Mouse (Mus musculus) hindbrain, postnatal 0 days (tissue): ENCODE data around the gene Hyal1. TPM values are rescaled to one million over a fixed set of nuclear protein-coding genes. Genes with fewer than 3 reads are reported as not detected.

Experiments
- ATAC-seq: fragments of 200-750 bp; cut with Nextera tagmentation; 2 replicates; pipeline ENCODE4 v1.8.0; 2017; ENCODE audit warnings: mild to moderate bottlenecking, moderate TSS enrichment, moderate library complexity
- DNase-seq: peaks from one replicate; pipeline ENCODE4 v3.0.0-alpha.2; 2015; ENCODE audit warnings: low spot score
- H3K27ac ChIP-seq: fragments of 300-500 bp; sonication (generic); 2 replicates; pipeline ENCODE4 v1.5.1; 2014; ENCODE audit warnings: mild to moderate bottlenecking
- H3K27me3 ChIP-seq: fragments of 300-500 bp; sonication (generic); 2 replicates; pipeline ENCODE4 v1.6.1; 2014; ENCODE audit warnings: low read length, mixed read lengths; ENCODE audit not compliant: insufficient read depth
- H3K36me3 ChIP-seq: fragments of 300-500 bp; sonication (generic); 2 replicates; pipeline ENCODE4 v1.6.1; 2014; ENCODE audit warnings: low read length, mixed read lengths; ENCODE audit not compliant: insufficient read depth
- H3K4me1 ChIP-seq: fragments of 300-500 bp; sonication (generic); 2 replicates; pipeline ENCODE4 v1.6.1; 2014; ENCODE audit warnings: antibody characterized with exemption, low read length, mixed read lengths; ENCODE audit not compliant: insufficient read depth
- H3K4me2 ChIP-seq: fragments of 300-500 bp; sonication (generic); 2 replicates; pipeline ENCODE4 v1.6.1; 2014; ENCODE audit warnings: low read depth, mild to moderate bottlenecking, low read length, moderate library complexity, mixed read lengths
- H3K4me3 ChIP-seq: fragments of 300-500 bp; sonication (generic); 2 replicates; pipeline ENCODE4 v1.5.1; 2014; ENCODE audit warnings: low read length
- H3K9ac ChIP-seq: fragments of 300-500 bp; sonication (generic); replicated peaks from 2 replicates; pipeline ENCODE4 v1.6.1; 2014; ENCODE audit warnings: mild to moderate bottlenecking, low read length, moderate library complexity, mixed read lengths
- H3K9me3 ChIP-seq: fragments of 300-500 bp; sonication (generic); 2 replicates; pipeline ENCODE4 v1.6.1; 2016; ENCODE audit warnings: low read length, mixed read lengths
- CTCF ChIP-seq: IDR thresholded peaks from 2 replicates; pipeline ENCODE4 v1.5.1; 2016; ENCODE audit warnings: antibody characterized with exemption, control low read depth, low read depth
- WGBS: fragments of 180-500 bp; shearing (Covaris S2); extraction: QIAGEN DNeasy Blood & Tissue Kit; methylation state at CpG from one replicate; pipeline ENCODE4 v1.1.7; 2014; 5-methylcytosine and 5-hydroxymethylcytosine counted together
- polyA plus RNA-seq: library from polyadenylated mRNA; unstranded; fragments of >200 nt; fragmentation: Nextera tagmentation; extraction: Ambion mirVana; gene quantifications from 2 replicates; pipeline ENCODE4 v1.2.1, GENCODE M21; 2015
- total RNA-seq: library from RNA; depleted of rRNA; stranded (reverse); fragments of >200 nt; gene quantifications from 2 replicates; pipeline ENCODE4 v1.2.3, GENCODE M21; 2014

Gene Hyal1
- total and polyA plus RNA-seq, 2 experiments from 2014 or later, result 3.3 to 7.7 TPM

DNA sequence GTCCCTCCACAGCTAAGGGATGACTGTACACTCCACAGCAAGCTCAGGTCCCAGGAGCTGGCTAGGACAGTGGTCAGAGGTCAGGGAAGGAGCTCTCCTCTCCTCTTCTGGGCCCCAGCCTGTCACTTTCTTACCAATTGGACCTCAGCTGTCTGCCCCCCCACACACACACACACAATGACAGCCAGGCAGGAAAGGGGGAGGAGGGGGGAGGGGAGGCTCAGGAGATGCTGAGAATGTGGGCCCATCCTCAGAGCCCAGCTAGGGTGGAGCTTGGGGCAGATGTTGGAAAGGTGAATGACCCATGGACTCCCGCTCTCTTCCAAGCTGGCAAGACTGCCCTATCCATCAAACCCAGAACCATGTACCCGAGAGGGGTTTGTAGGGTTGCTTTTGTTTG is 30.3 kb downstream of the Hyal1 start:
- peaks cover 18% of the 10 kb centered on the region for H3K4me1 ChIP-seq

DNA sequence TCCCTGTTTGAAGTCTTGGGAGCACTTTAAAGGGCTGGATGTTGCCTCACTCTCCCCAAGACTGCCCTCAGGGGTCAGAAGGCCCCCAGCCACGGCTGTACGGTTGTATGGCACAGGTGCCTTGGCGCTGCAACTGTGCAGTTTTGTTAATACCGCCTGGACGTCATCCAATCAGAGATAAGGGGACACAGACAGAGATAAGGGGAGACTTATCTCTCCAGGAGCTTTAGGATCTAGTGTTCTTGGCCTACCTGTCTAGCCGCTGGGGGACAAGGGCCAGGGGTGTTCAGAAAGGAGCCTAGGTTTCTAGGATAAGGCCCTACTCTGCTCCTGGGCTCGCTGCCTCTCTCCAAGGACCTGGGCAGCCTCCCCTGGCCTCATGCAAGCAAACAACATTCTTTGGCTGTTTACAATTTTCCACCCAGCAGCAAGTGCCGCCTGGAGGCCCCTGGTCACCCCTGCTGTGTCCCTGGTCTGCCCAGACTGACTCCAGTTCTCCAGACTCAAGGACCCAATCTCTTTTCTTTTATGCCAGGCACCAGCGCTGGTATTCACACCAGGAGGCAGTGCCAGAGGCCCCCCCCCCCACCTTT is 31.0 kb downstream of the Hyal1 start:
- no peaks in the 10 kb centered on the region for H3K36me3 ChIP-seq
- peaks cover 21% of the 10 kb centered on the region for H3K4me1 ChIP-seq
- H3K4me2 ChIP-seq, result no peak overlapping the region
- 0 out of 2 replicates have a peak overlapping the region, but pooled peaks have one; percentile 21 for H3K9ac ChIP-seq
- WGBS, result 57% methylated on average over 9 of the region's 9 CpGs
- H3K27me3 ChIP-seq, result no peaks in the 10 kb centered on the region
- no peak for DNase-seq
- peak overlapping the region; percentile 11; the same call in 1 of the 2 replicates for H3K27ac ChIP-seq
- H3K9me3 ChIP-seq, result no peaks in the 10 kb centered on the region
- ATAC-seq, result no peak
- H3K4me3 ChIP-seq, result no peak overlapping the region
- TF ChIP-seq CTCF, result no peak

More for the DNA sequence above, 30.3 kb downstream of the Hyal1 start:
- Histone ChIP-seq H3K9ac (no peak overlapping the region), H3K4me2 (0 out of 2 replicates have a peak overlapping the region, but pooled peaks have one; percentile 0), H3K36me3 (no peaks in the 10 kb centered on the region), H3K4me3 (no peak overlapping the region), H3K27me3 (no peaks in the 10 kb centered on the region), H3K27ac (peak overlapping the region; percentile 27), H3K9me3 (no peaks in the 10 kb centered on the region)
- ATAC-seq (no peak), DNase-seq (no peak)
- TF ChIP-seq CTCF, result no peak
- 67% methylated on average over 2 of the region's 2 CpGs for WGBS

DNA sequence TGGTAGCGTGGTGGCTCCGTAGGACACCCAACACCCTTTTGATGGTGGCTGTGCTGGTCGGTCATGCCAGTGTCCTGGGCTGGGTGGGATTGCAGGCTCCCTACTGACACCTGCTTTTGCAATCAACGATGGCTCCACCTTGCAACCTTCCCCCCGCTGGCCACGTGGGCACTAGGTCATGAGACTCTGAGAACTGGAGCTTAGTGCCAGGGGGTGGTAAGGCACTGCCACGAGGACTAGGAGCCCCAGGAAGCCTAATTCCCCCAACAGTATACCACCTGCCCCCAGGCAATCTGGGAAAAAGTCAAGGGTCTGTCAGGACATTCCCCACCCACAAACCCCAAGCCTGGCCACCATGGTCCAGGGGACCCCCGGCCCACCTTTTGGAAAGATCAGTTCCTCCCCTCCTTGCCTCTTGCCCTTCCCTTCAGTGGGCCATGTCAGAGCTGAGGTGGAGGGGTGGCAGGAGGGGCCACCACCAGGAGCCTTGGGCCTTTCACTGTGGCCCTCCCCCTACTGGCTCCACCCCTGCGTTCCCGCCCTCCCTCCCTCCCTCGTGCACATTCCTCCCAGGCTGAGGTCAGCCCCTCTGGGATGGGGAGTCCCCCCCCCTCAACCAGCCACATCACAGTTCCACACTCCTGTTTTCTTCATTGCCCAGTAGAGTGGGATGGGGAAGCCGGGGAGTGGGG is 32.2 kb downstream of the Hyal1 start, which contains the start of gene Sema3b:
TSS of gene Sema3b (minus strand) at position 489 of the 692 bp plus-strand sequence.
- ATAC-seq (no peak), DNase-seq (no peak)
- no peak within 1 kb of the TSS for H3K4me2 ChIP-seq
- TF ChIP-seq CTCF, result no peak
- H3K9me3 ChIP-seq, result no peaks in the 10 kb centered on the region
- 42% methylated on average over 12 of the region's 12 CpGs for WGBS
- no peaks in the 10 kb centered on the region for H3K36me3 ChIP-seq
- no peak within 1 kb of the TSS for H3K4me3 ChIP-seq
- 0 out of 2 replicates have a peak within 1 kb of the TSS, but pooled peaks have one; percentile 17 for H3K9ac ChIP-seq
- H3K27ac ChIP-seq, result 0 out of 2 replicates have a peak within 1 kb of the TSS, but pooled peaks have one; percentile 11
- no peaks in the 10 kb centered on the region for H3K27me3 ChIP-seq
- peaks cover 21% of the 10 kb centered on the region for H3K4me1 ChIP-seq

GRCm38 (mm10) chr9:107609433-107609830 is 32.7 kb downstream of the Hyal1 start:
- Histone ChIP-seq H3K9me3 (no peaks in the 10 kb centered on the region), H3K4me2 (no peak overlapping the region), H3K4me3 (no peak overlapping the region), H3K27me3 (no peaks in the 10 kb centered on the region), H3K27ac (no peak overlapping the region), H3K4me1 (peaks cover 21% of the 10 kb centered on the region), H3K36me3 (no peaks in the 10 kb centered on the region), H3K9ac (no peak overlapping the region)
- ATAC-seq (no peak), DNase-seq (no peak)
- 67% methylated on average over 4 of the region's 4 CpGs for WGBS
- TF ChIP-seq CTCF, result no peak

DNA sequence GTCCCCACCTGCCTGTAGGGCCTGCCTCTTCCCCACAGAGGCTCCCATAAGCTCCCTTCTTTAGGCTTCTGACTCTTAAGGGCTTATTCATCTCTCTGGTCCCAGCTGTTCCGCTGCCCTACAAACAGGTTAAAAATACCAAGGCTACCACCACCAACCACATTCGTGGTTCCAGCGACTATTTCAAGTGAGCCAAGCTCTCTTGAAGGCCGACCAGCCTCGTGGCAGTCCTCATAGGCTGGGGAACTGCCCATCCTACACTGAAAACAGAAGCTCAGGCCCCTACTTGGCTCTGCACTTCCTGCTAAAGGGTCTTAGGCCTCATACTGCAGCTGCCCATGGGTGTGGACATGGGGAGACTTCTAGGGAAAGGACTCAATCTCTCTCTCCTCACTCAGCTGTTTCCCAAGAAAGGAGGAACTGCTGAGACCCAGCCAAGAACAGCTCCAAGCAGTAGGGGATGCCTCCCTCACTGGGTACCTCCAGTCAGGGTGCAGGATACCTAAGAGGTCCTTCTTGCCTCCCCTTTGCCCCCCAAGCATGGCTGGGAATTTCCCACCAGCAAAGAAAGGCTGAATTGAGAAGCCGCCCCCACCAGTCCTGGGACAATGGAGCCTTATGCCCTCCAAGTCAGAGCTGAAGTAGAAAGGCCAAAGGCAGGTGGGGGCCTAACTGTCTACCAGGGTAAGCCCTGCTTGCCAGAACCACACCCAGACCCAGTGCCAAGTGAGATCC is 34.9 kb downstream of the Hyal1 start:
- no peaks in the 10 kb centered on the region for H3K27me3 ChIP-seq
- peak overlapping the region; percentile 56 for H3K4me2 ChIP-seq
- H3K4me1 ChIP-seq, result peaks cover 18% of the 10 kb centered on the region
- 65% methylated on average over 6 of the region's 6 CpGs for WGBS
- ATAC-seq, result no peak
- no peaks in the 10 kb centered on the region for H3K9me3 ChIP-seq
- no peak overlapping the region for H3K4me3 ChIP-seq
- H3K36me3 ChIP-seq, result peaks cover 16% of the 10 kb centered on the region
- H3K9ac ChIP-seq, result peak overlapping the region; percentile 58
- no peak for TF ChIP-seq CTCF
- no peak for DNase-seq
- H3K27ac ChIP-seq, result peak overlapping the region; percentile 98

DNA sequence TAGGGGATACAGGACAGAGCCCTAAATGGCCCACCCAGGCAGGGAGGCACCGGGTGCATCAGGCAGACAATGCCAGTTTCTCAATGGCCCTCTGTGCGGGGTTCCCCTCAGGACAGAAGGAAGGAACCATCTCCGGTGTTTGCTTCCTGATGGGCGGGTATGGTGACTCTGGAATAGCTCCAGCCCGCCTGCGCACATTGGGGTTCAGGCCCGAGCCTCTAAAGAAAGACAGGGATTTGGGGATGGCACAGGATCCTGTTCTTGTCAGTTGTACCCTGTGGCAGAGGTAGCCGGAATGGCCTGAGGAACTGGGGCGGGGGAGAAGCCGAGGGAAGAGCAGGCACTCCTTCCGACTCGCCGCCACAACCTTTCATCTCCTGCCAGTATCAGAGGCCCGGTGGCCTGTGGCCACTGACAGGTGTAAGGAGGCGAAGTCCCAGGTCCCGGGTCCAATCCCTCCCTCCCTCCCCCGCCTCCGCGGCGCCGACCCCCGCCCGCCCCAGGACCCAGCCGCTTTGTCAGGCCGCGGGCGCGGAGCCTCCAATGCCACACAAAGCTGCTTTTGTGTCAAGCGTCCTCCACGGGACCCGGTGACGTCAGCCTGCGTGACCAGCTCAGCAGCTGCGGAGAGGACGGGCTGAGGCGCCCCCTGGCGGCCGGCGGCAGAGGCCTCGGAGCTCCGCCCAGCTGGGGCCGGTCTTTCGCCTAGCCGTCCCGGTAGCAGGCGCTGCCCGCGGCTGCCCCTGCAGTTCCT is 35.6 kb downstream of the Hyal1 start:
- ATAC-seq (peak; percentile 96), DNase-seq (peak; percentile 99)
- Histone ChIP-seq H3K36me3 (peaks cover 16% of the 10 kb centered on the region), H3K27ac (peak overlapping the region; percentile 98), H3K9me3 (no peaks in the 10 kb centered on the region), H3K9ac (peak overlapping the region; percentile 58), H3K27me3 (no peaks in the 10 kb centered on the region), H3K4me3 (peak overlapping the region; percentile 26), H3K4me2 (peak overlapping the region; percentile 56), H3K4me1 (peaks cover 18% of the 10 kb centered on the region)
- TF ChIP-seq CTCF, result peak; percentile 80
- 1% methylated on average over 46 of the region's 48 CpGs for WGBS
